Mouse (Mus musculus): ENCODE measurements around the gene Skap1. TPM values are rescaled to one million over a fixed set of nuclear protein-coding genes. Genes with fewer than 3 reads are reported as not detected.

Gene Skap1
- polyA plus RNA-seq, 1 experiment from 2014 or later, result 6.5 TPM

GRCm38 (mm10) chr11:96576491-96577427 is 112.4 kb downstream of the Skap1 start:
- Histone ChIP-seq H3K9me3 (no peaks in the 10 kb centered on the region), H3K27me3 (no peaks in the 10 kb centered on the region), H3K4me2 (no peak overlapping the region), H3K36me3 (no peaks in the 10 kb centered on the region), H3K9ac (no peak overlapping the region), H3K4me3 (no peak overlapping the region), H3K4me1 (replicated peaks) (peaks cover 24% of the 10 kb centered on the region), H3K27ac (replicated peaks) (no peak overlapping the region)
- no peak for ATAC-seq (ENCODE audit: low FRiP score, low read depth)
- 19% methylated on average over 14 of the region's 14 CpGs for WGBS

GRCm38 (mm10) chr11:96578551-96579283 is 114.3 kb downstream of the Skap1 start:
- Histone ChIP-seq H3K36me3 (no peaks in the 10 kb centered on the region), H3K4me1 (replicated peaks) (peaks cover 32% of the 10 kb centered on the region), H3K4me2 (peak overlapping the region; percentile 51), H3K27ac (replicated peaks) (peak overlapping the region; percentile 27; the same call in 1 of the 2 replicates), H3K9me3 (no peaks in the 10 kb centered on the region), H3K4me3 (peak overlapping the region; percentile 17), H3K9ac (0 out of 2 replicates have a peak overlapping the region, but pooled peaks have one; percentile 5), H3K27me3 (no peaks in the 10 kb centered on the region)
- WGBS, result 10% methylated on average over 25 of the region's 25 CpGs
- peak; percentile 38; the same call in 1 of the 2 replicates for ATAC-seq (ENCODE audit: low FRiP score, low read depth)

GRCm38 (mm10) chr11:96581604-96582384 is 117.4 kb downstream of the Skap1 start:
- H3K9me3 ChIP-seq, result no peaks in the 10 kb centered on the region
- H3K36me3 ChIP-seq, result no peaks in the 10 kb centered on the region
- no peak overlapping the region for H3K9ac ChIP-seq
- WGBS, result 35% methylated on average over 10 of the region's 10 CpGs
- ATAC-seq (ENCODE audit: low FRiP score, low read depth), result 0 out of 2 replicates have a peak, but pooled peaks have one; percentile 61
- H3K27me3 ChIP-seq, result no peaks in the 10 kb centered on the region
- peaks cover 25% of the 10 kb centered on the region for H3K4me1 ChIP-seq (replicated peaks)
- H3K4me2 ChIP-seq, result no peak overlapping the region
- H3K4me3 ChIP-seq, result no peak overlapping the region
- 0 out of 2 replicates have a peak overlapping the region, but pooled peaks have one; percentile 20 for H3K27ac ChIP-seq (replicated peaks)

GRCm38 (mm10) chr11:96582595-96582994 is 118.2 kb downstream of the Skap1 start:
- no peak for ATAC-seq (ENCODE audit: low FRiP score, low read depth)

GRCm38 (mm10) chr11:96589828-96590227 is 125.4 kb downstream of the Skap1 start:
- no peaks in the 10 kb centered on the region for H3K9me3 ChIP-seq
- no peaks in the 10 kb centered on the region for H3K36me3 ChIP-seq
- H3K27me3 ChIP-seq, result no peaks in the 10 kb centered on the region
- no peak overlapping the region for H3K9ac ChIP-seq
- no peak for ATAC-seq (ENCODE audit: low FRiP score, low read depth)
- no peak overlapping the region for H3K4me3 ChIP-seq
- no peak overlapping the region for H3K27ac ChIP-seq (replicated peaks)
- H3K4me1 ChIP-seq (replicated peaks), result peaks cover 3% of the 10 kb centered on the region; the same call in 1 of the 2 replicates
- WGBS, result 84% methylated on average over 3 of the region's 3 CpGs
- no peak overlapping the region for H3K4me2 ChIP-seq

More at GRCm38 (mm10) chr11:96582595-96582994, 118.2 kb downstream of the Skap1 start:
- no peaks in the 10 kb centered on the region for H3K36me3 ChIP-seq
- H3K9ac ChIP-seq, result no peak overlapping the region
- 8% methylated on average over 10 of the region's 10 CpGs for WGBS
- H3K4me1 ChIP-seq (replicated peaks), result peaks cover 21% of the 10 kb centered on the region
- no peak overlapping the region for H3K4me2 ChIP-seq
- H3K27me3 ChIP-seq, result no peaks in the 10 kb centered on the region
- no peaks in the 10 kb centered on the region for H3K9me3 ChIP-seq
- H3K4me3 ChIP-seq, result no peak overlapping the region
- no peak overlapping the region for H3K27ac ChIP-seq (replicated peaks)

GRCm38 (mm10) chr11:96595890-96596289 is 131.5 kb downstream of the Skap1 start:
- Histone ChIP-seq H3K9ac (peak overlapping the region; percentile 11; the same call in 1 of the 2 replicates), H3K9me3 (no peaks in the 10 kb centered on the region), H3K4me2 (peak overlapping the region; percentile 49), H3K36me3 (no peaks in the 10 kb centered on the region), H3K4me1 (replicated peaks) (peaks cover 17% of the 10 kb centered on the region), H3K4me3 (peak overlapping the region; percentile 9), H3K27ac (replicated peaks) (peak overlapping the region; percentile 76), H3K27me3 (no peaks in the 10 kb centered on the region)
- peak; percentile 38; the same call in 1 of the 2 replicates for ATAC-seq (ENCODE audit: low FRiP score, low read depth)
- WGBS, result 22% methylated on average over 12 of the region's 12 CpGs

- Histone ChIP-seq H3K9ac (peak overlapping the region; percentile 11; the same call in 1 of the 2 replicates), H3K27me3 (no peaks in the 10 kb centered on the region), H3K4me2 (peak overlapping the region; percentile 49), H3K4me3 (peak overlapping the region; percentile 9), H3K9me3 (no peaks in the 10 kb centered on the region), H3K36me3 (no peaks in the 10 kb centered on the region), H3K4me1 (replicated peaks) (peaks cover 17% of the 10 kb centered on the region), H3K27ac (replicated peaks) (peak overlapping the region; percentile 76)
- 11% methylated on average over 6 of the region's 6 CpGs for WGBS
- no peak; the same call in 1 of the 2 replicates for ATAC-seq (ENCODE audit: low FRiP score, low read depth)
These were observed 131.9 kb downstream of the Skap1 start for GRCm38 (mm10) chr11:96596301-96596700.

- Histone ChIP-seq H3K4me3 (no peak overlapping the region), H3K9ac (no peak overlapping the region), H3K27ac (replicated peaks) (no peak overlapping the region), H3K4me1 (replicated peaks) (no peaks in the 10 kb centered on the region), H3K9me3 (no peaks in the 10 kb centered on the region), H3K4me2 (no peak overlapping the region), H3K27me3 (no peaks in the 10 kb centered on the region), H3K36me3 (no peaks in the 10 kb centered on the region)
- WGBS, result 81% methylated on average over 3 of the region's 3 CpGs
- ATAC-seq (ENCODE audit: low FRiP score, low read depth), result no peak
These were observed 138.4 kb downstream of the Skap1 start for GRCm38 (mm10) chr11:96602806-96603205.

- Histone ChIP-seq H3K36me3 (no peaks in the 10 kb centered on the region), H3K27me3 (no peaks in the 10 kb centered on the region), H3K4me3 (no peak overlapping the region), H3K27ac (replicated peaks) (no peak overlapping the region), H3K4me2 (no peak overlapping the region), H3K9ac (no peak overlapping the region), H3K4me1 (replicated peaks) (no peaks in the 10 kb centered on the region), H3K9me3 (no peaks in the 10 kb centered on the region)
- ATAC-seq (ENCODE audit: low FRiP score, low read depth), result no peak
- 70% methylated on average over 6 of the region's 6 CpGs for WGBS
These were observed 139.9 kb downstream of the Skap1 start for GRCm38 (mm10) chr11:96604306-96604705.

GRCm38 (mm10) chr11:96604751-96605450 is 140.5 kb downstream of the Skap1 start:
- Histone ChIP-seq H3K36me3 (no peaks in the 10 kb centered on the region), H3K27ac (replicated peaks) (no peak overlapping the region), H3K9ac (no peak overlapping the region), H3K9me3 (no peaks in the 10 kb centered on the region), H3K4me3 (no peak overlapping the region), H3K4me1 (replicated peaks) (no peaks in the 10 kb centered on the region), H3K27me3 (no peaks in the 10 kb centered on the region), H3K4me2 (no peak overlapping the region)
- ATAC-seq (ENCODE audit: low FRiP score, low read depth), result no peak
- WGBS, result 64% methylated on average over 7 of the region's 7 CpGs

GRCm38 (mm10) chr11:96605516-96605915 is 141.1 kb downstream of the Skap1 start:
- H3K27ac ChIP-seq (replicated peaks), result no peak overlapping the region
- ATAC-seq (ENCODE audit: low FRiP score, low read depth), result no peak
- no peak overlapping the region for H3K9ac ChIP-seq
- H3K36me3 ChIP-seq, result no peaks in the 10 kb centered on the region
- no peaks in the 10 kb centered on the region for H3K27me3 ChIP-seq
- WGBS, result 84% methylated on average over 6 of the region's 6 CpGs
- H3K4me1 ChIP-seq (replicated peaks), result no peaks in the 10 kb centered on the region
- H3K4me2 ChIP-seq, result no peak overlapping the region
- no peaks in the 10 kb centered on the region for H3K9me3 ChIP-seq
- no peak overlapping the region for H3K4me3 ChIP-seq

Data from hindbrain, embryonic 15.5 days (tissue).